Mouse (Mus musculus) stomach, postnatal 0 days (tissue): ENCODE measurements around the gene Prps1l3. TPM values are rescaled to one million over a fixed set of nuclear protein-coding genes. Genes with fewer than 3 reads are reported as not detected.

Experiments
- ATAC-seq: fragments of 200-750 bp; cut with Nextera tagmentation; 2 replicates; pipeline ENCODE4 v1.8.0; 2017; ENCODE audit not compliant: low FRiP score, low TSS enrichment
- DNase-seq: peaks from one replicate; pipeline ENCODE4 v3.0.0-alpha.2; 2016; ENCODE audit warnings: low spot score
- H3K27ac ChIP-seq: fragments of 300-500 bp; sonication (generic); replicated peaks from 2 replicates; pipeline ENCODE4 v1.5.1; 2014; ENCODE audit warnings: mild to moderate bottlenecking, control low read depth
- H3K27me3 ChIP-seq: fragments of 300-500 bp; sonication (generic); 2 replicates; pipeline ENCODE4 v1.6.1; 2014; ENCODE audit warnings: low read length; ENCODE audit not compliant: control insufficient read depth, insufficient read depth
- H3K36me3 ChIP-seq: fragments of 300-500 bp; sonication (generic); 2 replicates; pipeline ENCODE4 v1.6.1; 2014; ENCODE audit warnings: low read length, mixed read lengths; ENCODE audit not compliant: control insufficient read depth, insufficient read depth
- H3K4me1 ChIP-seq: fragments of 300-500 bp; sonication (generic); replicated peaks from 2 replicates; pipeline ENCODE4 v1.6.1; 2014; ENCODE audit warnings: antibody characterized with exemption; ENCODE audit not compliant: control insufficient read depth, insufficient read depth
- H3K4me2 ChIP-seq: fragments of 300-500 bp; sonication (generic); replicated peaks from 2 replicates; pipeline ENCODE4 v1.6.1; 2014; ENCODE audit warnings: low read depth, mild to moderate bottlenecking, control low read depth, moderate library complexity
- H3K4me3 ChIP-seq: fragments of 300-500 bp; sonication (generic); 2 replicates; pipeline ENCODE4 v1.5.1; 2014; ENCODE audit warnings: low read depth, low read length, control low read depth
- H3K9ac ChIP-seq: fragments of 300-500 bp; sonication (generic); 2 replicates; pipeline ENCODE4 v1.6.1; 2014; ENCODE audit warnings: mild to moderate bottlenecking, low read length, control low read depth, mixed read lengths
- H3K9me3 ChIP-seq: fragments of 300-500 bp; sonication (generic); 2 replicates; pipeline ENCODE4 v1.6.1; 2016; ENCODE audit warnings: low read length; ENCODE audit not compliant: control insufficient read depth
- CTCF ChIP-seq: IDR thresholded peaks from 2 replicates; pipeline ENCODE4 v1.5.1; 2016; ENCODE audit warnings: antibody characterized with exemption, low read depth, mild to moderate bottlenecking, moderate library complexity
- EP300 ChIP-seq: optimal IDR thresholded peaks from 2 replicates; pipeline ENCODE3; 2016; ENCODE audit warnings: antibody characterized with exemption
- WGBS: fragments of 180-500 bp; shearing (Covaris S2); extraction: QIAGEN DNeasy Blood & Tissue Kit; methylation state at CpG from one replicate; pipeline ENCODE4 v1.1.7; 2014; 5-methylcytosine and 5-hydroxymethylcytosine counted together
- polyA plus RNA-seq: library from polyadenylated mRNA; unstranded; fragments of >200 nt; fragmentation: Nextera tagmentation; extraction: Ambion mirVana; gene quantifications from 2 replicates; pipeline ENCODE4 v1.2.1, GENCODE M21; 2015

The Prps1l3 gene
- polyA plus RNA-seq, 1 experiment from 2014 or later: 24.0 TPM

GRCm38 (mm10) chr12:57196286-57196607 is 34.0 kb upstream of the Prps1l3 start:
- Histone ChIP-seq H3K27ac (no peak overlapping the region), H3K36me3 (no peaks in the 10 kb centered on the region), H3K9ac (peak overlapping the region; percentile 60), H3K9me3 (no peaks in the 10 kb centered on the region), H3K4me2 (peak overlapping the region; percentile 96), H3K27me3 (no peaks in the 10 kb centered on the region), H3K4me3 (peak overlapping the region; percentile 48), H3K4me1 (no peaks in the 10 kb centered on the region)
- DNase-seq: no peak
- 14% methylated on average over 8 of the region's 8 CpGs for WGBS
- ATAC-seq: no peak
- TF ChIP-seq EP300: no peak
- TF ChIP-seq CTCF: no peak

- Histone ChIP-seq H3K36me3 (no peaks in the 10 kb centered on the region), H3K4me2 (peak overlapping the region; percentile 96), H3K9me3 (no peaks in the 10 kb centered on the region), H3K4me1 (no peaks in the 10 kb centered on the region), H3K9ac (peak overlapping the region; percentile 60), H3K27ac (no peak overlapping the region), H3K27me3 (no peaks in the 10 kb centered on the region), H3K4me3 (peak overlapping the region; percentile 48)
- TF ChIP-seq EP300 (no peak), CTCF (no peak)
- DNase-seq (peak; percentile 53), ATAC-seq (peak; percentile 63)
- 3% methylated on average over 59 of the region's 59 CpGs for WGBS
Observed at GRCm38 (mm10) chr12:57196608-57197362, 33.4 kb upstream of the Prps1l3 start.

- no peaks in the 10 kb centered on the region for H3K27me3 ChIP-seq
- no peaks in the 10 kb centered on the region for H3K36me3 ChIP-seq
- ATAC-seq (no peak), DNase-seq (no peak)
- peak within 1 kb of the TSS; percentile 60 for H3K9ac ChIP-seq
- H3K27ac ChIP-seq: no peak within 1 kb of the TSS
- TF ChIP-seq CTCF (no peak), EP300 (no peak)
- no peaks in the 10 kb centered on the region for H3K9me3 ChIP-seq
- H3K4me1 ChIP-seq: no peaks in the 10 kb centered on the region
- peak within 1 kb of the TSS; percentile 96 for H3K4me2 ChIP-seq
- 69% methylated on average over 10 of the region's 10 CpGs for WGBS
- peak within 1 kb of the TSS; percentile 48 for H3K4me3 ChIP-seq
Observed at GRCm38 (mm10) chr12:57197363-57198026, 32.7 kb upstream of the Prps1l3 start, which contains the start of gene Slc25a21. TSS of gene Slc25a21 (minus strand) at chr12:57197472.

GRCm38 (mm10) chr12:57198269-57198668 is 31.9 kb upstream of the Prps1l3 start:
- Histone ChIP-seq H3K9ac (no peak overlapping the region), H3K36me3 (no peaks in the 10 kb centered on the region), H3K4me2 (no peak overlapping the region), H3K4me3 (no peak overlapping the region), H3K27me3 (no peaks in the 10 kb centered on the region), H3K27ac (no peak overlapping the region), H3K9me3 (no peaks in the 10 kb centered on the region), H3K4me1 (no peaks in the 10 kb centered on the region)
- TF ChIP-seq EP300: no peak
- TF ChIP-seq CTCF: no peak
- DNase-seq (no peak), ATAC-seq (no peak)

GRCm38 (mm10) chr12:57199427-57199826 is 30.8 kb upstream of the Prps1l3 start:
- TF ChIP-seq EP300 (no peak), CTCF (no peak)
- H3K4me2 ChIP-seq: no peak overlapping the region
- ATAC-seq: no peak
- H3K9ac ChIP-seq: no peak overlapping the region
- H3K4me1 ChIP-seq: no peaks in the 10 kb centered on the region
- H3K27ac ChIP-seq: no peak overlapping the region
- no peaks in the 10 kb centered on the region for H3K9me3 ChIP-seq
- H3K36me3 ChIP-seq: no peaks in the 10 kb centered on the region
- WGBS: 96% methylated on average over 2 of the region's 2 CpGs
- H3K4me3 ChIP-seq: no peak overlapping the region
- no peaks in the 10 kb centered on the region for H3K27me3 ChIP-seq
- DNase-seq: no peak

- ATAC-seq: no peak
- H3K36me3 ChIP-seq: no peaks in the 10 kb centered on the region
Observed at GRCm38 (mm10) chr12:57201901-57202300, 28.3 kb upstream of the Prps1l3 start.

More at GRCm38 (mm10) chr12:57201901-57202300, 28.3 kb upstream of the Prps1l3 start:
- no peak for DNase-seq
- WGBS: 92% methylated on average over 3 of the region's 3 CpGs
- Histone ChIP-seq H3K4me1 (no peaks in the 10 kb centered on the region), H3K4me2 (no peak overlapping the region), H3K4me3 (no peak overlapping the region), H3K9me3 (no peaks in the 10 kb centered on the region), H3K9ac (no peak overlapping the region), H3K27me3 (no peaks in the 10 kb centered on the region), H3K27ac (no peak overlapping the region)
- no peak for TF ChIP-seq EP300
- TF ChIP-seq CTCF: no peak
